Mouse (Mus musculus) MEL (cell line): ENCODE data around the gene Stom. TPM values are rescaled to one million over a fixed set of nuclear protein-coding genes. Genes with fewer than 3 reads are reported as not detected.
A peak's percentile ranks its signal among the peaks of the same experiment; 100 is the strongest.

Source experiments
- DNase-seq: peaks from one replicate; pipeline ENCODE4 v3.0.0; 2011; ENCODE audit warnings: low read depth, low spot score
- H3K27ac ChIP-seq: 2 replicates; pipeline ENCODE4 v1.5.1; 2012; ENCODE audit warnings: low read depth, mild to moderate bottlenecking, control low read depth, low read length, moderate library complexity; ENCODE audit not compliant: control insufficient read depth
- H3K27me3 ChIP-seq, 2 experiments: fragments of 150-350 bp in 1 of 2; sonication (generic) in 1 of 2; 2 replicates each; pipeline ENCODE4 v1.6.1; 2012; ENCODE audit warnings: low read length in 2 of 2, mild to moderate bottlenecking in 2 of 2, improper control_type of control experiment in 1 of 2, moderate library complexity in 1 of 2; ENCODE audit not compliant: insufficient read depth in 2 of 2, control insufficient read depth in 1 of 2
- H3K36me3 ChIP-seq, 2 experiments: 2 replicates each; pipeline ENCODE4 v1.6.1; 2012 to 2014; ENCODE audit warnings: low read length in 2 of 2, improper control_type of control experiment in 1 of 2, inconsistent platforms in 1 of 2, mild to moderate bottlenecking in 1 of 2; ENCODE audit not compliant: insufficient read depth in 2 of 2, control insufficient read depth in 1 of 2
- H3K4me1 ChIP-seq, 2 experiments: fragments of 150-350 bp in 1 of 2; sonication (generic) in 1 of 2; 2 replicates each; pipeline ENCODE4 v1.6.1; 2012; ENCODE audit warnings: low read length in 2 of 2, improper control_type of control experiment in 1 of 2, mild to moderate bottlenecking in 1 of 2; ENCODE audit not compliant: insufficient read depth in 2 of 2, control insufficient read depth in 1 of 2
- H3K4me3 ChIP-seq, 2 experiments: fragments of 150-350 bp in 1 of 2; sonication (generic) in 1 of 2; 2 replicates each; pipeline ENCODE4 v1.5.1; 2012; ENCODE audit warnings: low read depth in 2 of 2, low read length in 2 of 2, mild to moderate bottlenecking in 2 of 2, moderate library complexity in 2 of 2, control low read depth in 1 of 2, improper control_type of control experiment in 1 of 2; ENCODE audit not compliant: control insufficient read depth in 1 of 2, insufficient read depth in 1 of 2
- H3K79me2 ChIP-seq: 2 replicates; pipeline ENCODE4 v1.6.1; 2012; ENCODE audit warnings: mild to moderate bottlenecking, low read length, moderate library complexity; ENCODE audit not compliant: control insufficient read depth, poor library complexity, insufficient read depth
- H3K9ac ChIP-seq: 2 replicates; pipeline ENCODE4 v1.6.1; 2012; ENCODE audit warnings: low read depth, mild to moderate bottlenecking, control low read depth, low read length, moderate library complexity; ENCODE audit not compliant: control insufficient read depth, poor library complexity, severe bottlenecking
- H3K9me3 ChIP-seq: fragments of 150-350 bp; sonication (generic); replicated peaks from 2 replicates; pipeline ENCODE4 v1.6.1; 2012; ENCODE audit warnings: mild to moderate bottlenecking, low read length, improper control_type of control experiment, moderate library complexity; ENCODE audit not compliant: insufficient read depth
- BHLHE40 ChIP-seq: IDR thresholded peaks from 2 replicates; pipeline ENCODE4 v1.6.1; 2012; ENCODE audit warnings: low read depth, mild to moderate bottlenecking, inconsistent platforms, low read length, improper control_type of control experiment, borderline replicate concordance
- CHD1 ChIP-seq: IDR thresholded peaks from 2 replicates; pipeline ENCODE4 v1.6.1; 2012; ENCODE audit warnings: low read depth, mild to moderate bottlenecking, inconsistent platforms, low read length, improper control_type of control experiment
- CTCF ChIP-seq, 3 experiments: IDR thresholded peaks in 2 of 3; conservative IDR thresholded peaks in 1 of 3; 2 replicates each; pipeline ENCODE4 v1.5.1; 2011 to 2012; ENCODE audit warnings: low read length in 3 of 3, low read depth in 2 of 3, mild to moderate bottlenecking in 2 of 3, improper control_type of control experiment in 1 of 3, inconsistent platforms in 1 of 3, mixed read lengths in 1 of 3, moderate library complexity in 1 of 3; ENCODE audit not compliant: control insufficient read depth in 1 of 3, insufficient read depth in 1 of 3, poor library complexity in 1 of 3, severe bottlenecking in 1 of 3
- ELF1 ChIP-seq: IDR thresholded peaks from 2 replicates; pipeline ENCODE4 v1.6.1; 2014; ENCODE audit warnings: low read depth, mild to moderate bottlenecking, inconsistent platforms, low read length, improper control_type of control experiment, moderate library complexity
- ETS1 ChIP-seq: IDR thresholded peaks from 2 replicates; pipeline ENCODE4 v1.6.1; 2012; ENCODE audit warnings: low read depth, mild to moderate bottlenecking, inconsistent platforms, low read length, improper control_type of control experiment, moderate library complexity
- GATA1 ChIP-seq: IDR thresholded peaks from 2 replicates; pipeline ENCODE4 v1.6.1; 2011; ENCODE audit warnings: low read depth, low read length, improper control_type of control experiment
- HCFC1 ChIP-seq: IDR thresholded peaks from 2 replicates; pipeline ENCODE4 v1.6.1; 2012; ENCODE audit warnings: low read depth, mild to moderate bottlenecking, inconsistent platforms, low read length, improper control_type of control experiment, moderate library complexity
- MAX ChIP-seq: IDR thresholded peaks from 2 replicates; pipeline ENCODE4 v1.6.1; 2011; ENCODE audit warnings: low read length, improper control_type of control experiment
- MYB ChIP-seq: IDR thresholded peaks from 2 replicates; pipeline ENCODE4 v1.6.1; 2011; ENCODE audit warnings: mild to moderate bottlenecking, low read depth, low read length, improper control_type of control experiment
- MYC ChIP-seq: IDR thresholded peaks from 2 replicates; pipeline ENCODE4 v1.6.1; 2011; ENCODE audit warnings: low read depth, mild to moderate bottlenecking, low read length, improper control_type of control experiment, moderate library complexity
- NELFE ChIP-seq: IDR thresholded peaks from 2 replicates; pipeline ENCODE4 v1.6.1; 2011; ENCODE audit warnings: low read depth, low read length, improper control_type of control experiment
- RAD21 ChIP-seq: IDR thresholded peaks from 2 replicates; pipeline ENCODE4 v1.6.1; 2011; ENCODE audit warnings: mild to moderate bottlenecking, low read depth, low read length, improper control_type of control experiment
- SMC3 ChIP-seq: IDR thresholded peaks from 2 replicates; pipeline ENCODE4 v1.6.1; 2011; ENCODE audit warnings: low read depth, low read length, improper control_type of control experiment
- TAL1 ChIP-seq: IDR thresholded peaks from 2 replicates; pipeline ENCODE4 v1.6.1; 2012; ENCODE audit warnings: mild to moderate bottlenecking, inconsistent platforms, low read length, moderate library complexity, mixed read lengths
- USF1 ChIP-seq: IDR thresholded peaks from 2 replicates; pipeline ENCODE4 v1.6.1; 2014; ENCODE audit warnings: low read depth, mild to moderate bottlenecking, inconsistent platforms, low read length, improper control_type of control experiment, moderate library complexity
- USF2 ChIP-seq, 2 experiments: IDR thresholded peaks; 2 replicates each; pipeline ENCODE4 v1.6.1; 2011 to 2012; ENCODE audit warnings: improper control_type of control experiment in 2 of 2, low read length in 2 of 2, borderline replicate concordance in 1 of 2, inconsistent platforms in 1 of 2, low read depth in 1 of 2, mild to moderate bottlenecking in 1 of 2; ENCODE audit not compliant: insufficient read depth in 1 of 2
- ZC3H11A ChIP-seq: IDR thresholded peaks from 2 replicates; pipeline ENCODE4 v1.6.1; 2012; ENCODE audit warnings: low read depth, mild to moderate bottlenecking, inconsistent platforms, low read length, improper control_type of control experiment
- ZMIZ1 ChIP-seq: IDR thresholded peaks from 2 replicates; pipeline ENCODE4 v1.6.1; 2012; ENCODE audit warnings: low read depth, mild to moderate bottlenecking, inconsistent platforms, low read length, improper control_type of control experiment, moderate library complexity
- ZNF384 ChIP-seq: IDR thresholded peaks from 2 replicates; pipeline ENCODE4 v1.6.1; 2012; ENCODE audit warnings: low read depth, mild to moderate bottlenecking, inconsistent platforms, low read length, improper control_type of control experiment
- polyA plus RNA-seq, 2 experiments: library from polyadenylated mRNA; stranded (reverse) in 1 of 2; unstranded in 1 of 2; fragments of >175 nt in 1 of 2; fragments of >200 nt in 1 of 2; gene quantifications; 2 replicates each; pipeline versions ENCODE4 v1.2.1 to v1.2.4; 2012; ENCODE audit warnings: low replicate concordance in 2 of 2, low read depth in 1 of 2; ENCODE audit not compliant: insufficient read length in 2 of 2, insufficient read depth in 1 of 2, missing spikeins in 1 of 2
- total RNA-seq: library from RNA; depleted of rRNA; stranded (reverse); fragments of 300-350 nt; gene quantifications from 2 replicates; pipeline ENCODE4 v1.2.3, GENCODE M21; 2012

Gene Stom
- total and polyA plus RNA-seq, 3 experiments: 28.0 to 49.4 TPM; not detected in 1

DNA sequence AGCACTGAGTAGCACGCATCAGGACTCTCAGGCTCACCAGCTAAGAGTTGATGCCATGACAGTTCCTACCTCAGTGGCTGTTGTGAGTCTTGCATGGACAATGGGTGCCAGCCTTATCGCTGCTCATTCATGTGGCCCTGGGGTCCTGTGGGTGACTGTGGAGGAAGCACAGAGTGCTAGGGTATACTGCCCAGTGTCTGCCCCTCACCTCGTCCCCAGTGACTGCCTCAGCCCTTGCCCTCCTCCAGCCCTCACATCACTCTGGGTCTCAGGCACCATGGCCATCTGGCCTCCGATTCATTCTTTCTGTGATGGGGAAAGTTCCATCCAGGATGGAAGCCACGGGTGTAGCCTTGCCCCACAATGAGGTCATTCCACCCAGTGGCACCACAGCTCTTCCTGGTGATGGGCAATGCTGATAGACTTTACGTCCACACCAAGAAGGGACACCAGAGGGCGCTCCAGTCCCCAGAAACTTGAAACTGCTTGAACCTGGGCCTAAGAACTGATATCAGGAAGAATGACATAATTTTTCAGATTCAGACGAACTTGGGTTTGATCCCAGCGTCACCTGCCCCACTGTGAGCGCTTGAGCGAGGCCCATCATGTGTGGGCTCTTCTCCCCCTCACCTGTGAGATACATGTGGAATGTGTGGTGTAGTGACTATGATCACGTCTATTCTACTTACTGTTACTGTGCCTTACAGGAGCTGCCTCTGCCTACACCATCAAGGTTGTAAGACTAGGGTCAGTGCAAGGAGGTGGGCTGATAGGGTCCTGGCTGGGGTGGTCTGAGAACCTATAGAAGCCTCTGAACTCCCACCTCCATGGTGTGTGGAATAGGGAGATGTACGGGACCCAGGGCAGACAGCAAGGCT lies 47.8 kb downstream of the Stom start:
- Histone ChIP-seq H3K4me1 (peaks cover 9 to 14% of the 10 kb centered on the region in 2 experiments; a peak in 3 of 4 replicates), H3K27ac (no peak overlapping the region), H3K9ac (no peak overlapping the region), H3K79me2 (no peaks in the 10 kb centered on the region), H3K4me3 (no peak overlapping the region), H3K27me3 (0 out of 4 replicates have a peak, but pooled peaks cover 0 to 1% of the 10 kb centered on the region in 2 experiments), H3K9me3 (no peaks in the 10 kb centered on the region), H3K36me3 (peaks cover 0 to 8% of the 10 kb centered on the region in 2 experiments; a peak in 2 of 4 replicates)
- TF ChIP-seq NELFE (peak; percentile 24; the same call in 1 of the 2 replicates), RAD21 (peak; percentile 89), MYB (no peak), GATA1 (peak; percentile 67), HCFC1 (no peak), BHLHE40 (no peak), ELF1 (peak; percentile 41; the same call in 1 of the 2 replicates), CTCF (IDR thresholded peaks at IDR 0.05 in 2 of 3, conservative IDR thresholded peaks at IDR 0.05 in 1 of 3; ENCODE audit: control insufficient read depth in 1 of 3, insufficient read depth in 1 of 3, low read depth in 2 of 3, low read length in 3 of 3, poor library complexity in 1 of 3, severe bottlenecking in 1 of 3) (peak; percentile 84 to 97 (median 86)), MYC (0 out of 2 replicates have a peak, but pooled peaks have one; percentile 22), SMC3 (peak; percentile 98), MAX (0 out of 2 replicates have a peak, but pooled peaks have one; percentile 18), ZC3H11A (peak; percentile 85), ETS1 (0 out of 2 replicates have a peak, but pooled peaks have one; percentile 13), ZNF384 (no peak)
- peak; percentile 86 for DNase-seq

- H3K27me3 ChIP-seq: peaks cover 0 to 8% of the 10 kb centered on the region in 2 experiments; a peak in 2 of 4 replicates
- no peak overlapping the region for H3K4me3 ChIP-seq
- no peak for TF ChIP-seq ZC3H11A
- TF ChIP-seq CHD1: no peak
- no peak for TF ChIP-seq BHLHE40
- no peak for TF ChIP-seq MAX
- TF ChIP-seq USF2 (IDR thresholded peaks at IDR 0.05; ENCODE audit: borderline replicate concordance in 1 of 2, insufficient read depth in 1 of 2, low read depth in 1 of 2, low read length in 2 of 2): no peak
- no peak for TF ChIP-seq USF1
- no peak for TF ChIP-seq SMC3
- TF ChIP-seq ETS1: no peak
- TF ChIP-seq TAL1: no peak
- no peak for TF ChIP-seq ZMIZ1
- TF ChIP-seq ZNF384: no peak
- H3K9me3 ChIP-seq: no peaks in the 10 kb centered on the region
- H3K4me1 ChIP-seq: peaks cover 2% of the 10 kb centered on the region in 2 experiments; a peak in 3 of 4 replicates
- no peaks in the 10 kb centered on the region for H3K36me3 ChIP-seq
- H3K79me2 ChIP-seq: no peaks in the 10 kb centered on the region
- DNase-seq: no peak
- no peak overlapping the region for H3K27ac ChIP-seq
- no peak overlapping the region for H3K9ac ChIP-seq
These were observed 49.7 kb downstream of the Stom start for GRCm38 (mm10) chr2:35287017-35287620.
